8 mouse cellular contexts compared by ENCODE assay signal in genomic region chr3:69317251-69318125, GRCm38 (mm10). TPM values are rescaled to one million over a fixed set of nuclear protein-coding genes. Genes with fewer than 3 reads are reported as not detected.
DNase-seq lines count a peak whose midpoint lies in the region; ATAC-seq and TF ChIP-seq lines count a peak whose summit lies in the region.

No protein-coding gene starts in this region.

- no peak for DNase-seq in cerebellum, adult 11-12 months
- DNase-seq in NIH3T3 (ENCODE audit: low read depth): peak; percentile 68
- peak; percentile 71 for DNase-seq in embryo, embryonic 9.5 days (ENCODE audit: extremely low spot score)
- DNase-seq in kidney, postnatal 36 days: peak; percentile 18 to 66

- no peaks in the 10 kb centered on the region for H3K9me3 ChIP-seq in heart, embryonic 13.5 days
- no peaks in the 10 kb centered on the region for H3K9me3 ChIP-seq in midbrain, embryonic 12.5 days

- H3K27ac ChIP-seq in heart, embryonic 13.5 days (replicated peaks): peak overlapping the region; percentile 75
- H3K27ac ChIP-seq in midbrain, embryonic 12.5 days (replicated peaks): peak overlapping the region; percentile 88
- H3K27ac ChIP-seq in testis, adult 2 months (ENCODE audit: control insufficient read depth, insufficient read depth, low read depth, low read length): no peak overlapping the region

- TF ChIP-seq CTCF in testis, adult 2 months (IDR thresholded peaks at IDR 0.05; ENCODE audit: control insufficient read depth, insufficient read depth, insufficient replicate concordance, low read depth, low read length): no peak

- peaks cover 27% of the 10 kb centered on the region for H3K4me1 ChIP-seq in heart, embryonic 13.5 days
- peaks cover 32% of the 10 kb centered on the region for H3K4me1 ChIP-seq in midbrain, embryonic 12.5 days
- peaks cover 16% of the 10 kb centered on the region for H3K4me1 ChIP-seq in testis, adult 2 months (ENCODE audit: control insufficient read depth, insufficient read depth, low read length)

- under 1% methylated on average over 67 of the region's 73 CpGs for WGBS in heart, embryonic 13.5 days
- 1% methylated on average over 73 of the region's 73 CpGs for WGBS in midbrain, embryonic 12.5 days

- H3K4me2 ChIP-seq in heart, embryonic 13.5 days: peak overlapping the region; percentile 87
- peak overlapping the region; percentile 92 for H3K4me2 ChIP-seq in midbrain, embryonic 12.5 days (replicated peaks)

- no peaks in the 10 kb centered on the region for H3K27me3 ChIP-seq in heart, embryonic 13.5 days (replicated peaks)
- H3K27me3 ChIP-seq in midbrain, embryonic 12.5 days: peaks cover 11% of the 10 kb centered on the region
- H3K27me3 ChIP-seq in testis, adult 2 months (ENCODE audit: control insufficient read depth, insufficient read depth, low read length): no peaks in the 10 kb centered on the region; the same call in 1 of the 2 replicates

- 0 out of 2 replicates have a peak, but pooled peaks have one; percentile 13 for TF ChIP-seq POLR2A in testis, adult 2 months (IDR thresholded peaks at IDR 0.05; ENCODE audit: control insufficient read depth, low read depth, low read length)

- peak overlapping the region; percentile 70 for H3K4me3 ChIP-seq in heart, embryonic 13.5 days
- H3K4me3 ChIP-seq in midbrain, embryonic 12.5 days: peak overlapping the region; percentile 79
- H3K4me3 ChIP-seq in testis, adult 2 months (ENCODE audit: control insufficient read depth, low read depth, low read length): peak overlapping the region; percentile 80

- H3K9ac ChIP-seq in heart, embryonic 13.5 days: peak overlapping the region; percentile 93
- peak overlapping the region; percentile 83 for H3K9ac ChIP-seq in midbrain, embryonic 12.5 days (replicated peaks)

- H3K36me3 ChIP-seq in heart, embryonic 13.5 days: no peaks in the 10 kb centered on the region
- H3K36me3 ChIP-seq in midbrain, embryonic 12.5 days: no peaks in the 10 kb centered on the region
- H3K36me3 ChIP-seq in testis, adult 2 months (ENCODE audit: control insufficient read depth, insufficient read depth, low read length): no peaks in the 10 kb centered on the region

- peak; percentile 24; the same call in 1 of the 2 replicates for ATAC-seq in cerebellum, adult (ENCODE audit: insufficient number of reproducible peaks, low FRiP score, low TSS enrichment)
- ATAC-seq in heart, embryonic 13.5 days (ENCODE audit: extremely low read depth, insufficient number of reproducible peaks, low FRiP score, low TSS enrichment): peak; percentile 5; the same call in 1 of the 2 replicates
- peak; percentile 50 for ATAC-seq in midbrain, embryonic 12.5 days (ENCODE audit: low FRiP score, low read depth)

RNA-seq across cellular contexts. Expression of gene Ppm1l, which starts 0.8 kb away (rescaled TPM):
- polyA plus RNA-seq in heart, embryonic 13.5 days (2015; fragmentation: Nextera tagmentation; extraction: Ambion mirVana): 7.4 TPM in 2 replicates
- 23.4 and 23.8 TPM in 2 replicates for polyA plus RNA-seq in midbrain, embryonic 12.5 days (2016; fragmentation: Nextera tagmentation; extraction: Ambion mirVana)
- 2.2 and 2.4 TPM in 2 replicates for polyA plus RNA-seq in testis, adult 2 months (2012; rRNA removed)
